8 mouse cellular contexts compared by ENCODE assay signal in genomic region chr4:133040241-133040904, GRCm38 (mm10). TPM values are rescaled to one million over a fixed set of nuclear protein-coding genes. Genes with fewer than 3 reads are reported as not detected.
DNase-seq lines count a peak whose midpoint lies in the region; ATAC-seq and TF ChIP-seq lines count a peak whose summit lies in the region.

No protein-coding gene starts in this region.

- H3K4me1 ChIP-seq in heart, postnatal 0 days (ENCODE audit: control insufficient read depth, insufficient read depth) = peaks cover 87% of the 10 kb centered on the region
- H3K4me1 ChIP-seq in hindbrain, embryonic 11.5 days (replicated peaks; ENCODE audit: control insufficient read depth, insufficient read depth, low read length) = peaks cover 54% of the 10 kb centered on the region
- peaks cover 81% of the 10 kb centered on the region for H3K4me1 ChIP-seq in midbrain, embryonic 12.5 days

- intact Hi-C loops in heart, postnatal 14 days (cut with DNase I) = loop anchor here (2.0 kb wide), 1 partner anchor 14 kb away; no protein-coding TSS in a partner anchor

- peak overlapping the region; percentile 100 for H3K4me2 ChIP-seq in heart, postnatal 0 days (ENCODE audit: low read depth, low read length)
- H3K4me2 ChIP-seq in hindbrain, embryonic 11.5 days (replicated peaks; ENCODE audit: low read depth, low read length) = peak overlapping the region; percentile 20
- 0 out of 2 replicates have a peak overlapping the region, but pooled peaks have one; percentile 11 for H3K4me2 ChIP-seq in midbrain, embryonic 12.5 days (replicated peaks)

- ATAC-seq in heart, postnatal 0 days (ENCODE audit: insufficient read depth, low read depth) = no peak
- ATAC-seq in hindbrain, embryonic 11.5 days (ENCODE audit: low FRiP score) = no peak
- no peak for ATAC-seq in midbrain, embryonic 12.5 days (ENCODE audit: low FRiP score, low read depth)

- peak overlapping the region; percentile 77 for H3K4me3 ChIP-seq in heart, postnatal 0 days (ENCODE audit: low read depth, low read length)
- H3K4me3 ChIP-seq in hindbrain, embryonic 11.5 days (ENCODE audit: low read depth, low read length) = peak overlapping the region; percentile 18; the same call in 1 of the 2 replicates
- H3K4me3 ChIP-seq in midbrain, embryonic 12.5 days = no peak overlapping the region

- no peaks in the 10 kb centered on the region for H3K27me3 ChIP-seq in heart, postnatal 0 days (ENCODE audit: control insufficient read depth, insufficient read depth, low read length)
- peaks cover 25% of the 10 kb centered on the region for H3K27me3 ChIP-seq in hindbrain, embryonic 11.5 days (ENCODE audit: control insufficient read depth, insufficient read depth, low read length)
- peaks cover 74% of the 10 kb centered on the region for H3K27me3 ChIP-seq in midbrain, embryonic 12.5 days

- H3K9me3 ChIP-seq in heart, postnatal 0 days (replicated peaks; ENCODE audit: control insufficient read depth, low read length) = no peaks in the 10 kb centered on the region
- no peaks in the 10 kb centered on the region for H3K9me3 ChIP-seq in hindbrain, embryonic 11.5 days (ENCODE audit: control insufficient read depth, low read length)
- no peaks in the 10 kb centered on the region for H3K9me3 ChIP-seq in midbrain, embryonic 12.5 days

- DNase-seq in heart, postnatal 0 days (ENCODE audit: low spot score) = no peak
- no peak for DNase-seq in heart, postnatal 14 days
- DNase-seq in WW6 (ENCODE audit: low read depth, low spot score) = peak; percentile 56
- DNase-seq in hindbrain, embryonic 11.5 days (ENCODE audit: low spot score) = no peak
- no peak for DNase-seq in adrenal gland, adult 2 months
- DNase-seq in cerebellum, adult 9-10 months = no peak
- DNase-seq in retina, embryonic 14.5 days (ENCODE audit: low spot score) = no peak

- no peak for TF ChIP-seq EP300 in heart, postnatal 0 days (IDR thresholded peaks at IDR 0.05; ENCODE audit: low read depth)

- WGBS in heart, postnatal 0 days = 52% methylated on average over 14 of the region's 14 CpGs
- 25% methylated on average over 14 of the region's 14 CpGs for WGBS in hindbrain, embryonic 11.5 days
- WGBS in midbrain, embryonic 12.5 days = 33% methylated on average over 14 of the region's 14 CpGs

- H3K27ac ChIP-seq in heart, postnatal 0 days (ENCODE audit: low read depth) = peak overlapping the region; percentile 95; the same call in 1 of the 2 replicates
- H3K27ac ChIP-seq in hindbrain, embryonic 11.5 days (ENCODE audit: low read depth, low read length) = 0 out of 2 replicates have a peak overlapping the region, but pooled peaks have one; percentile 39
- H3K27ac ChIP-seq in midbrain, embryonic 12.5 days (replicated peaks) = no peak overlapping the region

- peak overlapping the region; percentile 34; the same call in 1 of the 2 replicates for H3K9ac ChIP-seq in heart, postnatal 0 days (replicated peaks; ENCODE audit: low read depth, low read length)
- no peak overlapping the region for H3K9ac ChIP-seq in hindbrain, embryonic 11.5 days (ENCODE audit: low read depth, low read length)
- no peak overlapping the region for H3K9ac ChIP-seq in midbrain, embryonic 12.5 days (replicated peaks)

- no peaks in the 10 kb centered on the region for H3K36me3 ChIP-seq in heart, postnatal 0 days (replicated peaks; ENCODE audit: control insufficient read depth, insufficient read depth, low read length)
- no peaks in the 10 kb centered on the region for H3K36me3 ChIP-seq in hindbrain, embryonic 11.5 days (ENCODE audit: control insufficient read depth, insufficient read depth, low read length)
- H3K36me3 ChIP-seq in midbrain, embryonic 12.5 days = no peaks in the 10 kb centered on the region

- TF ChIP-seq CTCF in heart, postnatal 0 days (IDR thresholded peaks at IDR 0.05; ENCODE audit: low read depth) = no peak

RNA-seq across cellular contexts. Expression of gene Ahdc1, which starts 29.3 kb away (rescaled TPM):
- 40.5 and 57.2 TPM in 2 replicates for total RNA-seq in heart, postnatal 0 days (2014; rRNA removed; ENCODE audit: low replicate concordance)
- 4.6 and 5.2 TPM in 2 replicates for polyA plus RNA-seq in heart, postnatal 0 days (2015; fragmentation: Nextera tagmentation; extraction: Ambion mirVana)
- 10 to 100 TPM; 55.2 to 59.1 TPM for total RNA-seq in heart, postnatal 14 days (2021)
- 6.8 and 9.0 TPM in 2 replicates for polyA plus RNA-seq in hindbrain, embryonic 11.5 days (2014; fragmentation: Nextera tagmentation; extraction: Ambion mirVana)
- 8.9 and 9.1 TPM in 2 replicates for polyA plus RNA-seq in midbrain, embryonic 12.5 days (2016; fragmentation: Nextera tagmentation; extraction: Ambion mirVana)
- total RNA-seq in adrenal gland, adult 2 months (2021) = 10 to 100 TPM; 64.3 to 88.3 TPM
- polyA plus RNA-seq in adrenal gland, adult 2 months (2012; rRNA removed) = 78.1 and 88.7 TPM in 2 replicates

Comparison
In these comparisons a context has a peak if more than half of its experiments do, and no peak if none do; other contexts are left out.
1. H3K4me2 ChIP-seq: peak in every context shown above with its lines; median percentile 100 in heart, postnatal 0 days; 20 in hindbrain, embryonic 11.5 days; 11 in midbrain, embryonic 12.5 days.